Mouse (Mus musculus) CD8-positive naive resting alpha-beta T cell, adult 2 months (primary cell): Measurements from ENCODE around the gene Klf5.

Source experiments
- DNase-seq, 2 experiments: peaks; one replicate each; pipeline ENCODE4 v3.0.0; 2022; ENCODE audit warnings: low read depth in 2 of 2, low spot score in 2 of 2

Gene Klf5

GRCm38 (mm10) chr14:99298385-99299021, at the start of gene Klf5:
Gene Klf5 (plus strand): TSS chr14:99298691.
- peak; percentile 32 to 34 for DNase-seq

GRCm38 (mm10) chr14:99262026-99262425, 36.5 kb upstream of the Klf5 start:
- DNase-seq, result no peak

GRCm38 (mm10) chr14:99263816-99264215, 34.7 kb upstream of the Klf5 start:
- DNase-seq, result no peak

- DNase-seq, result no peak
Observed at GRCm38 (mm10) chr14:99265791-99266190, 32.7 kb upstream of the Klf5 start.

- DNase-seq, result no peak
Observed at GRCm38 (mm10) chr14:99266749-99267148, 31.7 kb upstream of the Klf5 start.

- DNase-seq, result no peak
Observed at GRCm38 (mm10) chr14:99274056-99274455, 24.4 kb upstream of the Klf5 start.

- no peak for DNase-seq
Observed at GRCm38 (mm10) chr14:99275827-99276226, 22.7 kb upstream of the Klf5 start.

- DNase-seq, result no peak
Observed at GRCm38 (mm10) chr14:99278312-99278711, 20.2 kb upstream of the Klf5 start.

- DNase-seq, result no peak
Observed at GRCm38 (mm10) chr14:99278763-99279486, 19.6 kb upstream of the Klf5 start.

- no peak for DNase-seq
Observed at GRCm38 (mm10) chr14:99280399-99280798, 18.1 kb upstream of the Klf5 start.

- DNase-seq, result no peak
Observed at GRCm38 (mm10) chr14:99280825-99281433, 17.6 kb upstream of the Klf5 start.

GRCm38 (mm10) chr14:99285486-99285885, 13.0 kb upstream of the Klf5 start:
- DNase-seq, result no peak

GRCm38 (mm10) chr14:99292176-99292575, 6.3 kb upstream of the Klf5 start:
- no peak for DNase-seq

GRCm38 (mm10) chr14:99294424-99294823, 4.1 kb upstream of the Klf5 start:
- no peak for DNase-seq

- no peak for DNase-seq
Observed at GRCm38 (mm10) chr14:99295606-99296341, 2.7 kb upstream of the Klf5 start.

GRCm38 (mm10) chr14:99299022-99299481, 561 bp downstream of the Klf5 start:
- peak in 1 of 2 experiments; percentile 2 for DNase-seq

- DNase-seq, result no peak
Observed at GRCm38 (mm10) chr14:99299701-99300191, 1.3 kb downstream of the Klf5 start.

GRCm38 (mm10) chr14:99301472-99301871, 3.0 kb downstream of the Klf5 start:
- no peak for DNase-seq

- no peak for DNase-seq
Observed at GRCm38 (mm10) chr14:99304387-99304786, 5.9 kb downstream of the Klf5 start.

- no peak for DNase-seq
Observed at GRCm38 (mm10) chr14:99304997-99305792, 6.7 kb downstream of the Klf5 start.
